Mouse (Mus musculus) forebrain, embryonic 16.5 days (tissue): ENCODE measurements around the gene Zfp638. TPM values are rescaled to one million over a fixed set of nuclear protein-coding genes. Genes with fewer than 3 reads are reported as not detected.

Experiments used
- ATAC-seq: fragments of 200-750 bp; cut with Nextera tagmentation; 2 replicates; pipeline ENCODE4 v1.8.0; 2017; ENCODE audit warnings: mild to moderate bottlenecking, moderate library complexity
- H3K27ac ChIP-seq: fragments of 300-500 bp; sonication (generic); 2 replicates; pipeline ENCODE4 v1.5.1; 2014; ENCODE audit warnings: low read length, control low read depth
- H3K27me3 ChIP-seq: fragments of 300-500 bp; sonication (generic); replicated peaks from 2 replicates; pipeline ENCODE4 v1.6.1; 2014; ENCODE audit warnings: low read length; ENCODE audit not compliant: control insufficient read depth, insufficient read depth
- H3K36me3 ChIP-seq: fragments of 300-500 bp; sonication (generic); 2 replicates; pipeline ENCODE4 v1.6.1; 2014; ENCODE audit not compliant: control insufficient read depth, insufficient read depth
- H3K4me1 ChIP-seq: fragments of 300-500 bp; sonication (generic); replicated peaks from 2 replicates; pipeline ENCODE4 v1.6.1; 2014; ENCODE audit warnings: low read length; ENCODE audit not compliant: control insufficient read depth, insufficient read depth
- H3K4me2 ChIP-seq: fragments of 300-500 bp; sonication (generic); 2 replicates; pipeline ENCODE4 v1.6.1; 2014; ENCODE audit warnings: mild to moderate bottlenecking, low read length, control low read depth
- H3K4me3 ChIP-seq: fragments of 300-500 bp; sonication (generic); replicated peaks from 2 replicates; pipeline ENCODE4 v1.5.1; 2014; ENCODE audit warnings: mild to moderate bottlenecking, low read length, control low read depth
- H3K9ac ChIP-seq: fragments of 300-500 bp; sonication (generic); replicated peaks from 2 replicates; pipeline ENCODE4 v1.6.1; 2014; ENCODE audit warnings: low read depth, low read length, control low read depth
- H3K9me3 ChIP-seq: fragments of 300-500 bp; sonication (generic); 2 replicates; pipeline ENCODE4 v1.6.1; 2016; ENCODE audit warnings: low read length; ENCODE audit not compliant: control insufficient read depth
- WGBS: fragments of 180-500 bp; shearing (Covaris S2); extraction: QIAGEN DNeasy Blood & Tissue Kit; methylation state at CpG from one replicate; pipeline ENCODE4 v1.1.7; 2014; 5-methylcytosine and 5-hydroxymethylcytosine counted together
- polyA plus RNA-seq: library from polyadenylated mRNA; unstranded; fragments of >200 nt; fragmentation: Nextera tagmentation; extraction: Ambion mirVana; gene quantifications from 2 replicates; pipeline ENCODE4 v1.2.1, GENCODE M21; 2015

Gene Zfp638
- polyA plus RNA-seq, 1 experiment from 2014 or later: 90.8 TPM

GRCm38 (mm10) chr6:83838046-83838445 lies 28.9 kb upstream of the Zfp638 start:
- Histone ChIP-seq H3K4me3 (no peak overlapping the region), H3K27ac (no peak overlapping the region), H3K9ac (no peak overlapping the region), H3K27me3 (no peaks in the 10 kb centered on the region), H3K9me3 (no peaks in the 10 kb centered on the region), H3K4me1 (no peaks in the 10 kb centered on the region), H3K4me2 (no peak overlapping the region), H3K36me3 (no peaks in the 10 kb centered on the region)
- ATAC-seq: no peak
- WGBS: 79% methylated on average over 2 of the region's 2 CpGs

- Histone ChIP-seq H3K9me3 (no peaks in the 10 kb centered on the region), H3K27me3 (no peaks in the 10 kb centered on the region), H3K4me3 (no peak overlapping the region), H3K4me2 (no peak overlapping the region), H3K27ac (no peak overlapping the region), H3K9ac (no peak overlapping the region), H3K36me3 (no peaks in the 10 kb centered on the region), H3K4me1 (no peaks in the 10 kb centered on the region)
- 88% methylated on average over 6 of the region's 6 CpGs for WGBS
- ATAC-seq: no peak
These were observed 26.8 kb upstream of the Zfp638 start for GRCm38 (mm10) chr6:83840086-83840485.

GRCm38 (mm10) chr6:83844913-83845312 lies 22.0 kb upstream of the Zfp638 start:
- Histone ChIP-seq H3K4me3 (no peak overlapping the region), H3K9me3 (no peaks in the 10 kb centered on the region), H3K36me3 (no peaks in the 10 kb centered on the region), H3K27ac (no peak overlapping the region), H3K9ac (no peak overlapping the region), H3K4me1 (no peaks in the 10 kb centered on the region), H3K4me2 (no peak overlapping the region), H3K27me3 (no peaks in the 10 kb centered on the region)
- WGBS: 86% methylated on average over 10 of the region's 10 CpGs
- ATAC-seq: no peak

- H3K36me3 ChIP-seq: no peaks in the 10 kb centered on the region
- H3K27ac ChIP-seq: no peak overlapping the region
- H3K4me3 ChIP-seq: no peak overlapping the region
- no peak overlapping the region for H3K9ac ChIP-seq
- 93% methylated on average over 2 of the region's 2 CpGs for WGBS
- no peak overlapping the region for H3K4me2 ChIP-seq
- no peaks in the 10 kb centered on the region for H3K27me3 ChIP-seq
- ATAC-seq: no peak
- H3K4me1 ChIP-seq: no peaks in the 10 kb centered on the region
- H3K9me3 ChIP-seq: no peaks in the 10 kb centered on the region
These were observed 20.8 kb upstream of the Zfp638 start for GRCm38 (mm10) chr6:83846141-83846540.

- WGBS: 90% methylated on average over 2 of the region's 2 CpGs
- Histone ChIP-seq H3K36me3 (no peaks in the 10 kb centered on the region), H3K27ac (no peak overlapping the region), H3K27me3 (no peaks in the 10 kb centered on the region), H3K9me3 (no peaks in the 10 kb centered on the region), H3K4me3 (no peak overlapping the region), H3K4me1 (no peaks in the 10 kb centered on the region), H3K9ac (no peak overlapping the region), H3K4me2 (no peak overlapping the region)
- ATAC-seq: no peak
These were observed 17.5 kb upstream of the Zfp638 start for GRCm38 (mm10) chr6:83849446-83849845.

GRCm38 (mm10) chr6:83857476-83857875 lies 9.4 kb upstream of the Zfp638 start:
- Histone ChIP-seq H3K4me2 (no peak overlapping the region), H3K4me3 (no peak overlapping the region), H3K9ac (no peak overlapping the region), H3K27ac (no peak overlapping the region), H3K4me1 (no peaks in the 10 kb centered on the region), H3K27me3 (no peaks in the 10 kb centered on the region), H3K9me3 (no peaks in the 10 kb centered on the region), H3K36me3 (no peaks in the 10 kb centered on the region)
- no peak for ATAC-seq
- WGBS: 45% methylated on average over 5 of the region's 5 CpGs

- no peak overlapping the region for H3K9ac ChIP-seq
- H3K4me3 ChIP-seq: no peak overlapping the region
- H3K4me2 ChIP-seq: no peak overlapping the region
- no peaks in the 10 kb centered on the region for H3K9me3 ChIP-seq
- H3K4me1 ChIP-seq: no peaks in the 10 kb centered on the region
- no peaks in the 10 kb centered on the region for H3K36me3 ChIP-seq
- WGBS: 92% methylated on average over 9 of the region's 9 CpGs
- ATAC-seq: no peak
- no peak overlapping the region for H3K27ac ChIP-seq
- H3K27me3 ChIP-seq: no peaks in the 10 kb centered on the region
These were observed 6.9 kb upstream of the Zfp638 start for GRCm38 (mm10) chr6:83860033-83860432.

GRCm38 (mm10) chr6:83863538-83863937 lies 3.4 kb upstream of the Zfp638 start:
- H3K4me3 ChIP-seq: no peak overlapping the region
- no peak overlapping the region for H3K4me2 ChIP-seq
- peaks cover 9% of the 10 kb centered on the region for H3K4me1 ChIP-seq
- no peaks in the 10 kb centered on the region for H3K9me3 ChIP-seq
- no peak overlapping the region for H3K27ac ChIP-seq
- no peak for ATAC-seq
- no peak overlapping the region for H3K9ac ChIP-seq
- WGBS: 78% methylated on average over 4 of the region's 4 CpGs
- H3K36me3 ChIP-seq: no peaks in the 10 kb centered on the region
- no peaks in the 10 kb centered on the region for H3K27me3 ChIP-seq

- Histone ChIP-seq H3K4me2 (peak overlapping the region; percentile 100), H3K4me3 (peak overlapping the region; percentile 87), H3K4me1 (peaks cover 9% of the 10 kb centered on the region), H3K27me3 (no peaks in the 10 kb centered on the region), H3K27ac (no peak overlapping the region), H3K9me3 (no peaks in the 10 kb centered on the region), H3K9ac (no peak overlapping the region), H3K36me3 (no peaks in the 10 kb centered on the region)
- peak; percentile 4; the same call in 1 of the 2 replicates for ATAC-seq
- WGBS: 41% methylated on average over 4 of the region's 4 CpGs
These were observed 486 bp upstream of the Zfp638 start for GRCm38 (mm10) chr6:83866423-83866822.
